Mouse (Mus musculus): ENCODE results near the gene Pdzrn3.

The Pdzrn3 gene

DNA sequence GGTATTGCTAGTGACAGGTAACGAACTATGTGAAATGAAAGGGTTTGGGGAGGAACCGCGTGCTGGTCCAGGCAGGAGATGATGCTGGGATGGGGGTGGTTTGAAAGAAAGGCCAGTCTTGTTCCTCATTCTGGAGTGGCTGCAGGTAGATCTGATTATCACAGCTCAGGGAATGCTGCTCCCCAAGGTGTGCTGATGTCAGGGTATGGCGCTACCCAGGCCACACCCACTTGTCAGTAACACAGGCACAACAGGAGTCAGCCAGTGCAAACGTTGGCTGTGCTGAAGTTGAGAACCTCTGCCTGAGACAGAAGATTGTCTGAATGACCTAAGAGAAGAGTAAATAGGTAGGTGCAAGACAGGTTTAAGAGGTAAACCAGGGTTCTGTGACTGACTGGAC is 4.7 kb downstream of the Pdzrn3 start:
- DNase-seq (ENCODE audit: extremely low read depth, low read depth) = no peak

GRCm38 (mm10) chr6:101366809-101367602 is 10.7 kb downstream of the Pdzrn3 start:
- DNase-seq (ENCODE audit: extremely low read depth, low read depth) = no peak

- no peak for DNase-seq (ENCODE audit: extremely low read depth, low read depth)
These were observed 11.9 kb downstream of the Pdzrn3 start for GRCm38 (mm10) chr6:101365795-101366194.

DNA sequence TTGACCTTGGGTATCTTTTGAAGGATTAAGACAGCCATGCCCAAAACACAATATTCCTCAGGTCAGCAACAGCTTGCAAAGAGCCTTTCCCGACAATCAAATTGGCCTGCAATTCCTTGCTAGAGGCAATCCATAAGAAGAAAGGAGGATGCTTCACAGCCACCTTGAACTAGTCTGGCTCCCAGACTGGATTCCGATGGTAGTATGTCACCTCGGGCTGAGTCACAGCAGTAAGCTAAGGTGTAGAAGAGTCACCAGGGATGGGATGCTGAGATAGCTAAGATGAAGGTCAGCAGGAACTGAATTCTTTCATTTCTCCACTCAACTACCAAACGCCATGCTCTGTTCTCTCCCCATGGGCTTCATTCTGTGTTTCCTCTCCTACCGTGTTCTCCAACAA is 13.8 kb downstream of the Pdzrn3 start:
- DNase-seq (ENCODE audit: extremely low read depth, low read depth) = no peak

GRCm38 (mm10) chr6:101362728-101363127 is 15.0 kb downstream of the Pdzrn3 start:
- no peak for DNase-seq (ENCODE audit: extremely low read depth, low read depth)

- DNase-seq (ENCODE audit: extremely low read depth, low read depth) = no peak
These were observed 15.4 kb downstream of the Pdzrn3 start for GRCm38 (mm10) chr6:101362268-101362667.

GRCm38 (mm10) chr6:101360211-101360737 is 17.4 kb downstream of the Pdzrn3 start:
- DNase-seq (ENCODE audit: extremely low read depth, low read depth) = no peak

- DNase-seq (ENCODE audit: extremely low read depth, low read depth) = no peak
These were observed 18.1 kb downstream of the Pdzrn3 start for GRCm38 (mm10) chr6:101359646-101360045.

DNA sequence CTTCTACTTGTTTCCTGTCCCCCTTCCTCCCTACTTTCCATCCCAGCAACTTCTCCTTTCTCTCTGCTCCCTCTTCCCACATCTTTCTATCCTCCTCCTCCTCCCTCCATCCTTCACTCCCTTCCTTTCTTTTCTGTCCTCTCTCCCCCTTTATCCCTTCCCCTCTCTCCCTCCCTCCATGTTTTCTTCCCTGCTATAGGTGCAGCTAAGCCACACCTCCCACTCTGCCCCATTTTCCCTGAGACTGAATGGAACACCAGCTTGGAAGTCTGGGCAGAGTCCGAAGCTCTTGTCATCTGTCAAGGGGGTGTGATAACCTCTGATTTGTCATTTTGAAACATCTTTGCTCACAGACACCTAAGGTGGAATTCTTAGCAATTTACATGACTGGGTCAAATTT is 22.8 kb downstream of the Pdzrn3 start:
- no peak for DNase-seq (ENCODE audit: extremely low read depth, low read depth)

GRCm38 (mm10) chr6:101354230-101354881 is 23.3 kb downstream of the Pdzrn3 start:
- DNase-seq (ENCODE audit: extremely low read depth, low read depth) = no peak

- no peak for DNase-seq (ENCODE audit: extremely low read depth, low read depth)
These were observed 24.0 kb downstream of the Pdzrn3 start for GRCm38 (mm10) chr6:101353701-101354100.

DNA sequence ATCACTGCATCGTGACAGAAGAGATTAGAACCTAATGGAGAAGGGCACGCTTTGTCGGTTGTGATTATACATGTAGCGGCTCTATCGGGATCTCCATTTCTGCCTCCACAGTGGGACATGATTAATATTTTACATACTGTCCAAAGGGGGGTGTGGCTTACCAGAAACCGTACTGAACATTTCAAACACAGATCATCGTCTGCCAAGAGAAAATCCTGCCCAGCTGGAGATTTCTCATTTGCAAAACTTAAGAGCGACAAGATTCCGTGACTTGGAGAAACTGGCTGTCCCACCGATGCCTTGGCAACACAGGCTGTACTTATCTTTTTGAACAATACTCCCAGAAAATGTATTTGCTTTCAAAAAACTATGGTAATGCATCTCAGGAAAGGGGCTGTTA is 25.1 kb downstream of the Pdzrn3 start:
- DNase-seq (ENCODE audit: extremely low read depth, low read depth) = no peak

- no peak for DNase-seq (ENCODE audit: extremely low read depth, low read depth)
These were observed 26.6 kb downstream of the Pdzrn3 start for GRCm38 (mm10) chr6:101351100-101351499.

- no peak for DNase-seq (ENCODE audit: extremely low read depth, low read depth)
These were observed 27.2 kb downstream of the Pdzrn3 start for GRCm38 (mm10) chr6:101350414-101350973.

DNA sequence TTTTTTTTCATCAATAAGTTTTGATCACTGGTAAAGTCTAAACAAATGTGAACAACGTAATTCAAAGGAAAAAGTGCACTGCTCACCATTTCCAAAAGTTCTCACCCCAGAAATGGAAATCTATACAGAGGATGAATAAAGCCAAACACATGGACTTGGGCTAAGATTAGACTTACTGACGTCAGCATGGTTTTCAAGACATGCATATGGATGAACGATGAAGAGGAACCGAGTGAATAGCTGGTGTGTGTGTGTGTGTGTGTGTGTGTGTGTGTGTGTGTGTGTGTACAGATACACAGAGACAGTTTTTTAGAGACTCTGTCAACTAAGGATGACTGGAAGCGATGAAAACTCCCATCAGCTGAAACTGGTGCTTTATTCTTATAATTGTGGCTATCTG is 29.2 kb downstream of the Pdzrn3 start:
- no peak for DNase-seq (ENCODE audit: extremely low read depth, low read depth)

GRCm38 (mm10) chr6:101340051-101340450 is 37.6 kb downstream of the Pdzrn3 start:
- no peak for DNase-seq (ENCODE audit: extremely low read depth, low read depth)

DNA sequence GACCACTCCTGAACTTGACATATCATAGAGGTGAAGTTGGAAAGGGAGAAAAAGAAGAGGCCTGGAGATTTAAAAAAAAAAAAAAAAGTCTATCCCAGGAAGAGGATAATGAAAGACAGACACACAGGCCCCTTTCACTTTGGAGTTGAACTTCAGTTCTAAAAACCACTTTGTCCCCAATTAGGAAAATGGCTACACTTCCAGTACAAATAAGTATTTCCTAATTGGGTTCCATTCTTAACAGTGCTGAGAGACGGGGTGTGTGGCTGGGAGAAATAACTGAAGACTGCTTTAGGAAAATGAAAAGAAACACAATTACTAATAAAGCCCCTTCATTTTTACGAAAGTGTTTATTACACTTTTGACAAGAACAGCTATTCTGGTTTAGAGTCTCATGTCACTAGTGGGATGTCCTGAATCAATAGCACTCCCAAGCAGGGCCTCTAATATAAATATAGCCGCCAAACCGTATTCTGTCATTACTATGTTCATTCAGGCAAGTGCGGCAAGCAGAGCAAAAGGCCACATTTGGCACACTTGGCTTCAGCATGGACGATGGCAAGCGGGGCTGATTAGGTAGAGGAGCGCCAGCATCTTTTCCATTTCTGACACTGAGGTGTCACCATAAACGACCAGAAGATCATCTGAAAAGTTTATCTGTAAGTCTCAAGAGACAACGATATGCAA is 39.7 kb downstream of the Pdzrn3 start:
- no peak for DNase-seq (ENCODE audit: extremely low read depth, low read depth)

DNA sequence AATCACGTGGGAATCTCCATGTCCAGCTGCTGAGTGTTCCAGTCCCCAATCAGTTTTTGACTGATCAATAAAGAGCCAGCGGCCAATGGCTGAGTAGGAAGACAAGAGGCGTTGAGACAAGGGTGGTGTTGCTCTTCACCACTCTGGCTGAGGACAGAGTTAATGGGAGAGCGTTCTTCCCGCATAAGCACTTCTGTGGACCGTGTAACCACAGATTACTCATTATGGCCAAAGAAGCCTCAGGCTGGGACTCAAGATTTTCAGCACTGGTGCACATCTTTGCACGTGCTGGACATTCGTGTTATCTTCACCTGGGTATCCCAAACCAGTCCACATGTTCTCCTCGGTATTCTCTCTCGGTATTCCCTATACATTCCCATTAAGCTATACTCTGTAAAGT is 41.0 kb downstream of the Pdzrn3 start:
- no peak for DNase-seq (ENCODE audit: extremely low read depth, low read depth)

DNA sequence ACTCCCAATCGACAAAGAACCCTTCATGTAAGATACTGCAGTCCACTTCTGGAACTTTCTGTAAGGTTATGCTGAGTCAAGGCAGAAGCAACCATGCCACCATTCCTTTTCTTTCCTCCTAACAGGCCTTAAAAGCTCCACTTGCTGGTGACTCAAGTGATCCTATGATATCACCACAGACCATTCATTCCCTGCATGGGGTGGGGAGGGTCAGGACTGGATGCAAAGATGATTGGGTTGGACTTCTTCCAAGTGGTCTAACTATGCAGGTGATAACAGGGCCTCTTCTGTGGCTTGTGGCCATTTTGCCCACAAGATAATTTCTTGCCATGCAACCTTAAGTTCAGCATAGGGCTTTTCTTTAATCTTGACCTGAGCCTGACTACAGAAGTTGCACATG is 42.0 kb downstream of the Pdzrn3 start:
- DNase-seq (ENCODE audit: extremely low read depth, low read depth) = no peak

GRCm38 (mm10) chr6:101334495-101334894 is 43.2 kb downstream of the Pdzrn3 start:
- no peak for DNase-seq (ENCODE audit: extremely low read depth, low read depth)

DNA sequence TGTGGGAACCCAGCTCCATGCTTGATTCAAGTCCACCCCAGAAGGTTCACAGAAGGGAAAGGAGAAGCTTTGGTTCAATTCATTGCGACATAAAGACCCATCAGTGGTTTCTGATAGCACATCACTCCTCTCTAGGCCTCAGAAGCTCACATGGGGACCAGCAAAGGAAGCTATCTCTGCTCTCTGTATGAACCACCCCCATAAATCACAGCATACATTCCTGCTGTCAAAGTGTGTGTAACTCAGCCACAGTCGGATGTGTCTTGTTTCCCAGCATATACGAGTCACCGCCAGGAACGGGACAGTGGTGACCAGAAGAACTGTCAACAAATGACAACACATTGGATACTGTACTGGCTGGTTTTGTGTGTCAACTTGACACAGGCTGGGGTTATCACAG is 47.3 kb downstream of the Pdzrn3 start:
- DNase-seq (ENCODE audit: extremely low read depth, low read depth) = no peak

DNA sequence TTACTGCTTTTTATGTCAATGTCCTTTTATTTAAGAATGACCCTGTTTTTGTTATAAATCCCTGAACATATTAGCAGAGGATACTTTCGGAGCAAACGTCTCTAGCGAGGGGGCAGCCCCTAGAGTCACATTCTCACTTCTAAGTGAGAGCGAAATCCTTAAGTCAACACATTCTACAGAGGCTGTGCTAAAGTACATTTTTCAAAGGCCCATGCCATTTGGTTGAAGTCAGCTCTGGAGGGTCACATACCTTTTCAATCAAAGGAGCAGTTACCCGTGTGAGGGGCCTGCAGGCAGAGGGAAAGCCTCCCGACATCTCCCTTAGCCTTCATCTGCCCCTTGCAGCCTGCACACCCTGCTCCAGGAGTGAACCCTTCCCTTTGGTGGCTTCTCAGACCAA is 48.2 kb downstream of the Pdzrn3 start:
- DNase-seq (ENCODE audit: extremely low read depth, low read depth) = no peak
